Mouse (Mus musculus) erythroblast, embryonic 14.5 days (primary cell): ENCODE results near the gene Otud4.

Experiments used
- GATA1 ChIP-seq: IDR thresholded peaks from 2 replicates; pipeline ENCODE4 v1.6.1; 2012; ENCODE audit warnings: low read length, inconsistent platforms, mixed read lengths
- TAL1 ChIP-seq: IDR thresholded peaks from 3 replicates; pipeline ENCODE4 v1.6.1; 2012; ENCODE audit warnings: low read length, inconsistent platforms, mixed read lengths

GRCm38 (mm10) chr8:79721537-79721936, 82.1 kb downstream of the Otud4 start:
- TF ChIP-seq TAL1 = no peak
- no peak for TF ChIP-seq GATA1
